Mouse (Mus musculus) monocyte, adult 5-6 weeks (primary cell): Measurements from ENCODE around the gene Cpeb4. TPM values are rescaled to one million over a fixed set of nuclear protein-coding genes. Genes with fewer than 3 reads are reported as not detected.
"Not testable (repeated sequence)": the region's sequence is repeated elsewhere in the genome, so short reads cannot be mapped to it uniquely, and the experiment has no call there.

Experiments
- ATAC-seq: fragments of 153-309, 156-312 bp; replicated peaks from 2 replicates; pipeline ENCODE4 v1.8.0; 2017; ENCODE audit warnings: mild to moderate bottlenecking; ENCODE audit not compliant: low TSS enrichment, insufficient number of reproducible peaks, severe bottlenecking, poor library complexity, low FRiP score
- total RNA-seq: library from RNA; stranded (forward); fragments of 200-1000, 200-491, 200-594 nt; gene quantifications from 3 replicates; pipeline ENCODE4 v1.2.3, GENCODE M21; 2017

The Cpeb4 gene
- total RNA-seq, 1 experiment from 2014 or later = 34.4 TPM

GRCm38 (mm10) chr11:31843834-31844188, 28.2 kb upstream of the Cpeb4 start:
- no peak for ATAC-seq

GRCm38 (mm10) chr11:31845111-31845510, 26.9 kb upstream of the Cpeb4 start:
- not testable (repeated sequence) for ATAC-seq

- ATAC-seq = no peak
Measured at GRCm38 (mm10) chr11:31846771-31847468, 25.1 kb upstream of the Cpeb4 start.

DNA sequence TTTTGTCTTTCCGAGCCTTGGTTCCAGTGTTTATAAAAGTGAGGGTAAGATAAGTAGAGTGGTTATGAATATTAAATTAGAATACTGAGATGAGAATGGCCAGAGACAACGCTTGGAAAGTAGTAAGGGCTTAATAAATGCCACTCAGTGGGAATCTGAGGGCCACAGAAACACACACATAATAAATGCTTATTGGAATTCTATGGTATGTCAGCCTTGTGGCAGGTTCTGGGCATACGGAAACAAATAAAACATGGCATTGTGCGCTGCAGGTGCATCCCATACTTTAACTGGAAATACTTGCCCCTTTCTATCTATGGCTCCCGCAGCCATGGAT, 24.6 kb upstream of the Cpeb4 start:
- ATAC-seq = no peak

DNA sequence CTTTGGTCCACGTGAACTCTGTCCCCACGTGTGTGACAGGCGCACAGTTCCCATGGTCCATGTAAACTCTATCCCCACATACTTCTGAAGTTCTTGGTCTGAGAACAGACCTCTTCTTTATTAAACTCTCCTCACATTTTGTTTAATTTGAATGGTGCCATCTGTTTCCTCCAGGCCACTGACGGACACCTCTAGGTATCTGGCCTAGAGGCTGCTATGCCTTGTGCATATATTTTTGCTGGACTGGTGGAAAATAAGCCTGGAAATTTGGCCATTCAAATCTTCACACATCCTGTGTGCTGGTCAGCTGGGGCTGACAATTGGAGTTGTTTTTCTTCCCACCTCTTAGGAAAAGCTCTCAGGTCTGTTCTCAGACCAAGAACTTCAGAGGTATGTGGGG, 23.3 kb upstream of the Cpeb4 start:
- no peak for ATAC-seq

GRCm38 (mm10) chr11:31850156-31850775, 21.7 kb upstream of the Cpeb4 start:
- no peak for ATAC-seq

DNA sequence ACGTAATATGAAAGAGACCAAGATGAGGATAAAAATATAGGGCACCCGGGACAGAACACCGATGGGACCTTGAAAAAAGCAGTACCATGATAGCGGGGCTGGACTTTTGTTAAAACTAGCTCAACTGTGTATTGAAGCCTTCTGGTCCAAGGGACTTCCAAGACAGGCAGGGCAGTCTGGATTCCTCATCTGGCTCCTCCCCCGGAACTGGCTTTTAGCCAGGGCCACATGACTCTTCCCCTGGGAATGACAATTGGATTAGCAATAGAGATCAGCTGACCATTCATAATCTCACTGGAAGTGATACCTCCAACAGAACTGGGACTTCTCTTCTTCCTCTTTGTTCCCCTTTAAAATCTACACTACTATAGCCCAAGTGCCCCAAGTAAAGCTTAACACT, 21.0 kb upstream of the Cpeb4 start:
- ATAC-seq = no peak

GRCm38 (mm10) chr11:31851702-31852560, 20.1 kb upstream of the Cpeb4 start:
- ATAC-seq = no peak

- ATAC-seq = no peak
Measured at GRCm38 (mm10) chr11:31854955-31855354, 17.1 kb upstream of the Cpeb4 start.

- no peak for ATAC-seq
Measured at GRCm38 (mm10) chr11:31857479-31857878, 14.5 kb upstream of the Cpeb4 start.

DNA sequence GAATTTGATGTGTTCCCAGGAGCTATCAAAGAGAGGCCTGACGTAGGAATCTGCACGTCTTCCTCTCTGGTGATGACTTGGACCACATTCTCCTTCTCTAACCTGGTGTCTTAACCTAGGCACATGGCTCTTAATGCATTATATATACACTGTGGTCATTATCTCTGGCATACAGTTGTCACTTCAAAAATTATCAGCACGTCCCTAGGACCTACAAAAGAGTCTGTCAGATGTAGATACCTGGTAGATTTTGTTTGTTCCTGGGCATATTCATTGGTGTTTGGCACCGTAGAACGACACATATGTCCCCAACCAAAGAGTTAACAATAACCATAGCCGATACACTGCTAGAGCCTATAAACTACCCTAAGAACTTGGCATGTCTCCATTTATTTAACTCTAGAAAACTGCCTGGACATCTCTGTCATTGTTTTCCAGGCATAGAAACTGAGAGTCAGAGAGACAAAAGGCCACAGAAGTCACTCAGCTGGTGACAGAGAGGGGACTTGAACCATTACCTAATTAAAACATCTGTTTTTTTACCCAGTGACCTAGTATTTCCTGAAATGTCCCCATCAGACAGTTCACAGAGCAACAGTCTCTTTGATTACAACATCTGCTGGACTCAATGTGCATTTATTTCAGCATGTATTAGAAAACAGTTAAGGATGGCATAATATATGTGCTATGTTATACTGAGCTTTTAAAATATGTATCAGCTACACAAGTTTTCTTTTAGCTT, 10.7 kb upstream of the Cpeb4 start:
- no peak for ATAC-seq

DNA sequence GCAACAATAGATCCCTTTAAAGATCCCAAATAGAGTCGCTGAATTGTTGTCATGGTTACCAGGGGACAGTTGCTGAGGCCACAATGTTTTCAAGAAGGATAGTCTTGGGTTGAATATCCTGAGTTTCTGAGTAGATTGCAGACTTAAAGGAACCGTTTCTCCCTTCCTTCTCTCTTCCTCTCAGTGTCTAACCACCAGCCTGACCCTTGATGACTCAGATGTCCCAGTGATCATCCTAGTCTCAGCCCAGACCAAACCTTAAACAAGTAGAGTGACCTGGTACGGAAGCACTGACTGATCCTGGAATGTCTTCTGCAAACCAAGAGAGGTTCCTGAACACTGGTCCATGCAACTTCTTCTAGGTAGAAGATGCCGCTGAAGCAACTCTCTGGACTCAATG, 4.0 kb upstream of the Cpeb4 start:
- no peak for ATAC-seq

DNA sequence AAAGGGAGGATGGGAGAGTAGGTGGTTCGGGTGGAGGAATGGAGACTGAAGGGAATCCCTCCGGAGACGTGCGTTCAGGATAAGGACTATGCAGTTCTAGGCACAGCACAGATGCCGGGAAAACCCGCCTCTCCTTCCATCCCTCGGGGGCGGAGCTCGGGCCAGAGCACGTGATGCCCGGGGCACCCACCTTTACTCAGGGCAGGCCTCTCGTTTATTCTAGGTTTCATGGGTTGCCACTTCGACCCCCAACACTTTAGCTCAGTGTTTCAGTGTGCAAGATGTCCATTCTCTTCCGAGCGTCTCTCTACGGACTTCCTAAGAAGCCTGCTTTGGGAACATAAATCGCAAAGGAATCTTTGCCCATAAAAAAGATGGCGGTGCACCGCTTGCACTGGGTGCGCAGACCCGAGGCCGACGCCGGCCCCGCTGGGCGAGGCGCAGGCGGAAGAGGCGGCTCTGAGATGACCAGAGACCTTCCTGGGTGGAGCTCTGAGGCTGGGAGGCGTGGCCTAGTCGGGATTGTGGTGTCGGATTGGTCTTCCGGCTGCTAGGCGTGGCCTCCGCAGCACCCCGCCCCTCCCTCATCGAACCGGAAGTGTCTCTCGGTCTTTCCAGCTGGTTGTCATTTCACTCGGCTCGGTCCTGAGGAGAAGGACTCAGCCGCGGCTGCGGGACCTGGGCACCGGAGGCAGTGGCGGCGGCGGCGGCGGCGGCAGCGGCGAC, 1.6 kb upstream of the Cpeb4 start:
- ATAC-seq = peak; percentile 99

GRCm38 (mm10) chr11:31871135-31871541, 873 bp upstream of the Cpeb4 start:
- no peak for ATAC-seq

DNA sequence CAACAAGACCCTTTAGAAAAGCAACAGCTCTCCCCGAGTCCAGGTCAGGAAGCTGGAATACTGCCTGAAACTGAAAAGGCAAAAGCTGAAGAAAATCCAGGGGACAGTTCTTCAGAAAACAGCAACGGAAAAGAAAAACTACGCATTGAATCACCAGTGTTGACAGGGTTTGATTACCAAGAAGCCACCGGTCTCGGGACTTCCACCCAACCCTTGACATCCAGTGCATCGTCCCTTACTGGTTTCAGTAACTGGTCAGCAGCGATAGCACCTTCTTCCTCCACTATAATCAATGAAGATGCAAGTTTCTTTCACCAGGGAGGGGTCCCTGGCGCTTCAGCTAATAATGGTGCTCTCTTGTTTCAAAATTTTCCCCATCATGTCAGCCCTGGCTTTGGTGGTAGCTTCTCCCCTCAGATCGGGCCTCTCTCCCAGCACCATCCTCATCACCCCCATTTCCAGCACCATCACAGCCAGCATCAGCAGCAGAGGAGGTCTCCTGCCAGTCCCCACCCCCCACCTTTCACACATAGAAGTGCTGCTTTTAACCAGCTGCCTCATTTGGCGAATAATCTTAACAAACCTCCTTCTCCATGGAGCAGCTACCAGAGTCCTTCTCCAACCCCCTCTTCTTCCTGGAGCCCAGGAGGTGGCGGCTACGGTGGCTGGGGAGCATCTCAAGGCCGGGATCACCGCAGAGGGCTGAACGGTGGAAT, 693 bp downstream of the Cpeb4 start:
- no peak for ATAC-seq

GRCm38 (mm10) chr11:31874071-31874470, 2.1 kb downstream of the Cpeb4 start:
- no peak for ATAC-seq

GRCm38 (mm10) chr11:31883671-31884070, 11.7 kb downstream of the Cpeb4 start:
- ATAC-seq = no peak

GRCm38 (mm10) chr11:31885765-31886164, 13.8 kb downstream of the Cpeb4 start:
- no peak for ATAC-seq
